Mouse (Mus musculus): ENCODE data around the gene Phyhipl. TPM values are rescaled to one million over a fixed set of nuclear protein-coding genes. Genes with fewer than 3 reads are reported as not detected.

Gene Phyhipl
- polyA plus RNA-seq, 1 experiment from 2014 or later, result 1.5 TPM

GRCm38 (mm10) chr10:70683508-70683907 is 27.7 kb upstream of the Phyhipl start:
- no peak overlapping the region for H3K4me3 ChIP-seq (ENCODE audit: low read length)
- no peak overlapping the region for H3K27ac ChIP-seq (ENCODE audit: low read length)
- no peak overlapping the region for H3K4me2 ChIP-seq (ENCODE audit: low read depth, low read length)
- WGBS, result 82% methylated on average over 4 of the region's 4 CpGs
- H3K36me3 ChIP-seq (ENCODE audit: control insufficient read depth, insufficient read depth, low read length), result no peaks in the 10 kb centered on the region
- no peak overlapping the region for H3K9ac ChIP-seq (ENCODE audit: low read length)
- H3K27me3 ChIP-seq (ENCODE audit: control insufficient read depth, insufficient read depth, low read depth, low read length), result no peaks in the 10 kb centered on the region
- ATAC-seq (ENCODE audit: low read depth), result no peak
- no peaks in the 10 kb centered on the region for H3K9me3 ChIP-seq (ENCODE audit: control insufficient read depth, low read length)
- H3K4me1 ChIP-seq (replicated peaks; ENCODE audit: control insufficient read depth, insufficient read depth, low read length), result peaks cover under 1% of the 10 kb centered on the region; the same call in 1 of the 2 replicates

GRCm38 (mm10) chr10:70677946-70678345 is 22.2 kb upstream of the Phyhipl start:
- Histone ChIP-seq H3K36me3 (ENCODE audit: control insufficient read depth, insufficient read depth, low read length) (no peaks in the 10 kb centered on the region), H3K4me3 (ENCODE audit: low read length) (no peak overlapping the region), H3K27me3 (ENCODE audit: control insufficient read depth, insufficient read depth, low read depth, low read length) (no peaks in the 10 kb centered on the region), H3K4me1 (replicated peaks; ENCODE audit: control insufficient read depth, insufficient read depth, low read length) (no peaks in the 10 kb centered on the region), H3K9me3 (ENCODE audit: control insufficient read depth, low read length) (no peaks in the 10 kb centered on the region), H3K9ac (ENCODE audit: low read length) (no peak overlapping the region), H3K4me2 (ENCODE audit: low read depth, low read length) (no peak overlapping the region), H3K27ac (ENCODE audit: low read length) (no peak overlapping the region)
- WGBS, result 70% methylated on average over 1 of the region's 1 CpGs
- ATAC-seq (ENCODE audit: low read depth), result no peak

- no peaks in the 10 kb centered on the region for H3K27me3 ChIP-seq (ENCODE audit: control insufficient read depth, insufficient read depth, low read depth, low read length)
- H3K9me3 ChIP-seq (ENCODE audit: control insufficient read depth, low read length), result no peaks in the 10 kb centered on the region
- no peaks in the 10 kb centered on the region for H3K36me3 ChIP-seq (ENCODE audit: control insufficient read depth, insufficient read depth, low read length)
- ATAC-seq (ENCODE audit: low read depth), result no peak
- no peak overlapping the region for H3K27ac ChIP-seq (ENCODE audit: low read length)
- H3K9ac ChIP-seq (ENCODE audit: low read length), result no peak overlapping the region
- no peak overlapping the region for H3K4me3 ChIP-seq (ENCODE audit: low read length)
- 34% methylated on average over 6 of the region's 6 CpGs for WGBS
- no peak overlapping the region for H3K4me2 ChIP-seq (ENCODE audit: low read depth, low read length)
- H3K4me1 ChIP-seq (replicated peaks; ENCODE audit: control insufficient read depth, insufficient read depth, low read length), result no peaks in the 10 kb centered on the region
Measured at GRCm38 (mm10) chr10:70656272-70656671, 507 bp upstream of the Phyhipl start.

- 61% methylated on average over 4 of the region's 4 CpGs for WGBS
- Histone ChIP-seq H3K9me3 (ENCODE audit: control insufficient read depth, low read length) (no peaks in the 10 kb centered on the region), H3K4me3 (ENCODE audit: low read length) (no peak overlapping the region), H3K9ac (ENCODE audit: low read length) (no peak overlapping the region), H3K27ac (ENCODE audit: low read length) (no peak overlapping the region), H3K27me3 (ENCODE audit: control insufficient read depth, insufficient read depth, low read depth, low read length) (no peaks in the 10 kb centered on the region), H3K4me1 (replicated peaks; ENCODE audit: control insufficient read depth, insufficient read depth, low read length) (no peaks in the 10 kb centered on the region), H3K4me2 (ENCODE audit: low read depth, low read length) (no peak overlapping the region), H3K36me3 (ENCODE audit: control insufficient read depth, insufficient read depth, low read length) (no peaks in the 10 kb centered on the region)
- ATAC-seq (ENCODE audit: low read depth), result no peak
Measured at GRCm38 (mm10) chr10:70654655-70655054, 1.1 kb downstream of the Phyhipl start.

- Histone ChIP-seq H3K9me3 (ENCODE audit: control insufficient read depth, low read length) (no peaks in the 10 kb centered on the region), H3K4me2 (ENCODE audit: low read depth, low read length) (no peak overlapping the region), H3K4me3 (ENCODE audit: low read length) (no peak overlapping the region), H3K9ac (ENCODE audit: low read length) (no peak overlapping the region), H3K4me1 (replicated peaks; ENCODE audit: control insufficient read depth, insufficient read depth, low read length) (no peaks in the 10 kb centered on the region), H3K36me3 (ENCODE audit: control insufficient read depth, insufficient read depth, low read length) (no peaks in the 10 kb centered on the region), H3K27me3 (ENCODE audit: control insufficient read depth, insufficient read depth, low read depth, low read length) (no peaks in the 10 kb centered on the region), H3K27ac (ENCODE audit: low read length) (no peak overlapping the region)
- WGBS, result 52% methylated on average over 3 of the region's 3 CpGs
- ATAC-seq (ENCODE audit: low read depth), result no peak
Measured at GRCm38 (mm10) chr10:70654139-70654538, 1.6 kb downstream of the Phyhipl start.

GRCm38 (mm10) chr10:70651769-70652648 is 3.8 kb downstream of the Phyhipl start:
- H3K27ac ChIP-seq (ENCODE audit: low read length), result no peak overlapping the region
- no peak for ATAC-seq (ENCODE audit: low read depth)
- no peaks in the 10 kb centered on the region for H3K9me3 ChIP-seq (ENCODE audit: control insufficient read depth, low read length)
- H3K4me3 ChIP-seq (ENCODE audit: low read length), result no peak overlapping the region
- H3K27me3 ChIP-seq (ENCODE audit: control insufficient read depth, insufficient read depth, low read depth, low read length), result no peaks in the 10 kb centered on the region
- no peaks in the 10 kb centered on the region for H3K4me1 ChIP-seq (replicated peaks; ENCODE audit: control insufficient read depth, insufficient read depth, low read length)
- 54% methylated on average over 16 of the region's 16 CpGs for WGBS
- no peak overlapping the region for H3K9ac ChIP-seq (ENCODE audit: low read length)
- H3K36me3 ChIP-seq (ENCODE audit: control insufficient read depth, insufficient read depth, low read length), result no peaks in the 10 kb centered on the region
- H3K4me2 ChIP-seq (ENCODE audit: low read depth, low read length), result no peak overlapping the region

GRCm38 (mm10) chr10:70648831-70649230 is 6.9 kb downstream of the Phyhipl start:
- no peak overlapping the region for H3K27ac ChIP-seq (ENCODE audit: low read length)
- H3K9ac ChIP-seq (ENCODE audit: low read length), result no peak overlapping the region
- no peak for ATAC-seq (ENCODE audit: low read depth)
- no peaks in the 10 kb centered on the region for H3K4me1 ChIP-seq (replicated peaks; ENCODE audit: control insufficient read depth, insufficient read depth, low read length)
- H3K27me3 ChIP-seq (ENCODE audit: control insufficient read depth, insufficient read depth, low read depth, low read length), result no peaks in the 10 kb centered on the region
- no peaks in the 10 kb centered on the region for H3K36me3 ChIP-seq (ENCODE audit: control insufficient read depth, insufficient read depth, low read length)
- H3K9me3 ChIP-seq (ENCODE audit: control insufficient read depth, low read length), result no peaks in the 10 kb centered on the region
- H3K4me2 ChIP-seq (ENCODE audit: low read depth, low read length), result no peak overlapping the region
- no peak overlapping the region for H3K4me3 ChIP-seq (ENCODE audit: low read length)
- WGBS, result 66% methylated on average over 5 of the region's 5 CpGs

- no peak overlapping the region for H3K9ac ChIP-seq (ENCODE audit: low read length)
- no peak overlapping the region for H3K27ac ChIP-seq (ENCODE audit: low read length)
- H3K36me3 ChIP-seq (ENCODE audit: control insufficient read depth, insufficient read depth, low read length), result no peaks in the 10 kb centered on the region
- H3K4me1 ChIP-seq (replicated peaks; ENCODE audit: control insufficient read depth, insufficient read depth, low read length), result no peaks in the 10 kb centered on the region
- no peak overlapping the region for H3K4me3 ChIP-seq (ENCODE audit: low read length)
- peak; percentile 57 for ATAC-seq (ENCODE audit: low read depth)
- H3K9me3 ChIP-seq (ENCODE audit: control insufficient read depth, low read length), result no peaks in the 10 kb centered on the region
- 60% methylated on average over 9 of the region's 9 CpGs for WGBS
- H3K4me2 ChIP-seq (ENCODE audit: low read depth, low read length), result no peak overlapping the region
- H3K27me3 ChIP-seq (ENCODE audit: control insufficient read depth, insufficient read depth, low read depth, low read length), result no peaks in the 10 kb centered on the region
Measured at GRCm38 (mm10) chr10:70643131-70643530, 12.6 kb downstream of the Phyhipl start.

- no peak overlapping the region for H3K4me3 ChIP-seq (ENCODE audit: low read length)
- 74% methylated on average over 11 of the region's 11 CpGs for WGBS
- H3K9ac ChIP-seq (ENCODE audit: low read length), result no peak overlapping the region
- no peak overlapping the region for H3K27ac ChIP-seq (ENCODE audit: low read length)
- H3K9me3 ChIP-seq (ENCODE audit: control insufficient read depth, low read length), result no peaks in the 10 kb centered on the region
- H3K4me1 ChIP-seq (replicated peaks; ENCODE audit: control insufficient read depth, insufficient read depth, low read length), result no peaks in the 10 kb centered on the region
- no peaks in the 10 kb centered on the region for H3K27me3 ChIP-seq (ENCODE audit: control insufficient read depth, insufficient read depth, low read depth, low read length)
- no peak overlapping the region for H3K4me2 ChIP-seq (ENCODE audit: low read depth, low read length)
- no peaks in the 10 kb centered on the region for H3K36me3 ChIP-seq (ENCODE audit: control insufficient read depth, insufficient read depth, low read length)
- no peak for ATAC-seq (ENCODE audit: low read depth)
Measured at GRCm38 (mm10) chr10:70640896-70641596, 14.7 kb downstream of the Phyhipl start.

All from lung, embryonic 16.5 days (tissue).